Mouse (Mus musculus) left cerebral cortex, adult 2 months (tissue): ENCODE results near the gene Stk32c. TPM values are rescaled to one million over a fixed set of nuclear protein-coding genes. Genes with fewer than 3 reads are reported as not detected.

Source experiments
- DNase-seq, 2 experiments: peaks; one replicate each; pipeline ENCODE4 v3.0.0; 2021 to 2022; ENCODE audit warnings: low spot score in 2 of 2, mixed read lengths in 1 of 2; ENCODE audit errors: extremely low spot score in 1 of 2
- H3K27ac ChIP-seq: fragments of 200-600 bp; 2 replicates; pipeline ENCODE4 v1.8.1; 2022
- H3K4me3 ChIP-seq: fragments of 200-600 bp; 2 replicates; pipeline ENCODE4 v1.8.1; 2022
- CTCF ChIP-seq: fragments of 200-600 bp; IDR thresholded peaks from 2 replicates; pipeline ENCODE4 v1.8.1; 2022; ENCODE audit warnings: antibody characterized with exemption, mild to moderate bottlenecking, moderate library complexity
- intact Hi-C: fragments of 180-260 bp; cut with DNase I; formaldehyde crosslinking; loops from one replicate; pipeline ENCODE4 v1.15.1; 2025
- total RNA-seq, 2 experiments: library from RNA; stranded (reverse); gene quantifications; 2 replicates each; pipeline ENCODE4 v1.2.3; 2021

Stk32c gene
- total RNA-seq, 2 experiments from 2014 or later, result 159 to 167 TPM

GRCm38 (mm10) chr7:139086195-139087158 is 126.6 kb downstream of the Stk32c start:
- no peak for TF ChIP-seq CTCF
- peak overlapping the region; percentile 93 for H3K27ac ChIP-seq
- intact Hi-C loops, result no loop called here

GRCm38 (mm10) chr7:139085629-139086194 is 127.4 kb downstream of the Stk32c start, which contains the start of gene Dpysl4:
Dpysl4 (plus strand) TSS chr7:139086001.
- TF ChIP-seq CTCF, result no peak
- Histone ChIP-seq H3K4me3 (peak within 1 kb of the TSS; percentile 89), H3K27ac (peak within 1 kb of the TSS; percentile 93)
- peak; percentile 90 for DNase-seq
- intact Hi-C loops, result no loop called here

More at GRCm38 (mm10) chr7:139086195-139087158, 126.6 kb downstream of the Stk32c start:
- peak overlapping the region; percentile 89 for H3K4me3 ChIP-seq
- no peak for DNase-seq

GRCm38 (mm10) chr7:139084316-139084715 is 128.8 kb downstream of the Stk32c start:
- no peak overlapping the region for H3K4me3 ChIP-seq
- intact Hi-C loops, result no loop called here
- no peak for TF ChIP-seq CTCF
- no peak overlapping the region for H3K27ac ChIP-seq
- no peak for DNase-seq

GRCm38 (mm10) chr7:139082281-139082680 is 130.8 kb downstream of the Stk32c start:
- no peak for DNase-seq
- TF ChIP-seq CTCF, result no peak
- H3K27ac ChIP-seq, result no peak overlapping the region
- H3K4me3 ChIP-seq, result no peak overlapping the region
- intact Hi-C loops, result no loop called here

GRCm38 (mm10) chr7:139081158-139081557 is 131.9 kb downstream of the Stk32c start:
- H3K4me3 ChIP-seq, result no peak overlapping the region
- TF ChIP-seq CTCF, result no peak
- DNase-seq, result no peak
- intact Hi-C loops, result no loop called here
- H3K27ac ChIP-seq, result no peak overlapping the region

- Histone ChIP-seq H3K27ac (no peak overlapping the region), H3K4me3 (no peak overlapping the region)
- intact Hi-C loops, result no loop called here
- TF ChIP-seq CTCF, result peak; percentile 65
- no peak for DNase-seq
Observed at GRCm38 (mm10) chr7:139080714-139081113, 132.4 kb downstream of the Stk32c start.

GRCm38 (mm10) chr7:139079141-139079540 is 134.0 kb downstream of the Stk32c start:
- Histone ChIP-seq H3K27ac (no peak overlapping the region), H3K4me3 (no peak overlapping the region)
- DNase-seq, result no peak
- intact Hi-C loops, result no loop called here
- no peak for TF ChIP-seq CTCF

GRCm38 (mm10) chr7:139078181-139078580 is 134.9 kb downstream of the Stk32c start:
- no peak for TF ChIP-seq CTCF
- DNase-seq, result no peak
- intact Hi-C loops, result no loop called here
- Histone ChIP-seq H3K4me3 (no peak overlapping the region), H3K27ac (no peak overlapping the region)

- no peak for TF ChIP-seq CTCF
- DNase-seq, result no peak
- intact Hi-C loops, result no loop called here
- Histone ChIP-seq H3K4me3 (no peak overlapping the region), H3K27ac (no peak overlapping the region)
Observed at GRCm38 (mm10) chr7:139077283-139077682, 135.8 kb downstream of the Stk32c start.

GRCm38 (mm10) chr7:139075054-139075794 is 137.9 kb downstream of the Stk32c start:
- H3K4me3 ChIP-seq, result no peak overlapping the region
- intact Hi-C loops, result no loop called here
- no peak for DNase-seq
- TF ChIP-seq CTCF, result no peak
- H3K27ac ChIP-seq, result no peak overlapping the region

- intact Hi-C loops, result no loop called here
- Histone ChIP-seq H3K27ac (no peak overlapping the region), H3K4me3 (no peak overlapping the region)
- DNase-seq, result no peak
- no peak for TF ChIP-seq CTCF
Observed at GRCm38 (mm10) chr7:139074189-139074588, 138.9 kb downstream of the Stk32c start.

GRCm38 (mm10) chr7:139068182-139068623 is 144.9 kb downstream of the Stk32c start:
- DNase-seq, result peak; percentile 75 to 81
- no peak overlapping the region for H3K4me3 ChIP-seq
- H3K27ac ChIP-seq, result peak overlapping the region; percentile 63
- TF ChIP-seq CTCF, result peak; percentile 76
- intact Hi-C loops, result loop anchor here (1.0 kb wide), 1 partner anchor 36 kb away; no protein-coding TSS in a partner anchor
